Mouse (Mus musculus): ENCODE results near the gene Arhgap24. TPM values are rescaled to one million over a fixed set of nuclear protein-coding genes. Genes with fewer than 3 reads are reported as not detected.

Arhgap24 gene
- polyA plus RNA-seq, 1 experiment from 2014 or later, result 13.3 TPM

DNA sequence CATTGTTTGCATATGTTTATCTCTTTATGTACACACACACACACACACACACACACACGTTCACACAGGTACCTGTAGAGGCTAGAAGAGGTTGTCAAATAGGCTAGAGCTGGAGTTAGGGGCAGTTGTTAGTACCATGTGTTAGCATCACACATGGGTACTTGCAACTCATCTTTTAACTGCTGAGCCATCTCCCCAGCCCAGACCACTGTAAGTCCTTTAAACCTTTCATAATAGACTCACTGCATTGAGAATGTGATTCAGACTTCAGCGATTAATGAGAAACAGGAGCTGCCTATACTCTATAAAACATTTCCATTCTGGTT lies 407.9 kb downstream of the Arhgap24 start:
- 87% methylated on average over 2 of the region's 2 CpGs for WGBS
- H3K27ac ChIP-seq (ENCODE audit: low read length), result no peak overlapping the region
- no peaks in the 10 kb centered on the region for H3K9me3 ChIP-seq (replicated peaks; ENCODE audit: control insufficient read depth, low read length, poor library complexity, severe bottlenecking)
- no peak overlapping the region for H3K4me2 ChIP-seq (ENCODE audit: low read length)
- no peak overlapping the region for H3K9ac ChIP-seq (ENCODE audit: low read depth, low read length)
- H3K36me3 ChIP-seq (ENCODE audit: control insufficient read depth, insufficient read depth, low read length), result peaks cover 6% of the 10 kb centered on the region; the same call in 1 of the 2 replicates
- no peak overlapping the region for H3K4me3 ChIP-seq (ENCODE audit: low read depth, low read length)
- ATAC-seq, result no peak
- no peaks in the 10 kb centered on the region for H3K27me3 ChIP-seq (ENCODE audit: control insufficient read depth, insufficient read depth, low read depth, low read length)
- H3K4me1 ChIP-seq (ENCODE audit: control insufficient read depth, insufficient read depth, low read length), result no peaks in the 10 kb centered on the region

DNA sequence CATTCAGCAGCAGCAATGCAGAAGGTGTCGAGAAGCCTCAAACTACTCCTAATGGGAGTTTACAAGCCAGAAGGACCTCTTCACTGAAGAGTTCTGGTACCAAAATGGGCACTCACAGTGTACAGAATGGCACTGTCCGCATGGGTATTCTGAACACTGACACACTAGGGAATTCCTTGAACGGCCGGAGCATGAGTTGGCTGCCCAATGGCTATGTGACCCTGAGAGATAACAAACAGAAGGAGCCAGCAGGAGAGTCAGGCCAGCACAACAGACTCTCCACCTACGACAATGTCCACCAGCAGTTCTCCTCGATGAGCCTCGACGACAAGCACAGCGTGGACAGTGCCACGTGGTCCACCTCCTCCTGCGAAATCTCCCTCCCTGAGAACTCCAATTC lies 411.0 kb downstream of the Arhgap24 start:
- no peak for ATAC-seq
- Histone ChIP-seq H3K9ac (ENCODE audit: low read depth, low read length) (no peak overlapping the region), H3K4me2 (ENCODE audit: low read length) (no peak overlapping the region), H3K9me3 (replicated peaks; ENCODE audit: control insufficient read depth, low read length, poor library complexity, severe bottlenecking) (no peaks in the 10 kb centered on the region), H3K27me3 (ENCODE audit: control insufficient read depth, insufficient read depth, low read depth, low read length) (no peaks in the 10 kb centered on the region), H3K36me3 (ENCODE audit: control insufficient read depth, insufficient read depth, low read length) (peaks cover 6% of the 10 kb centered on the region; the same call in 1 of the 2 replicates), H3K27ac (ENCODE audit: low read length) (no peak overlapping the region), H3K4me3 (ENCODE audit: low read depth, low read length) (no peak overlapping the region), H3K4me1 (ENCODE audit: control insufficient read depth, insufficient read depth, low read length) (no peaks in the 10 kb centered on the region)
- 96% methylated on average over 11 of the region's 11 CpGs for WGBS

DNA sequence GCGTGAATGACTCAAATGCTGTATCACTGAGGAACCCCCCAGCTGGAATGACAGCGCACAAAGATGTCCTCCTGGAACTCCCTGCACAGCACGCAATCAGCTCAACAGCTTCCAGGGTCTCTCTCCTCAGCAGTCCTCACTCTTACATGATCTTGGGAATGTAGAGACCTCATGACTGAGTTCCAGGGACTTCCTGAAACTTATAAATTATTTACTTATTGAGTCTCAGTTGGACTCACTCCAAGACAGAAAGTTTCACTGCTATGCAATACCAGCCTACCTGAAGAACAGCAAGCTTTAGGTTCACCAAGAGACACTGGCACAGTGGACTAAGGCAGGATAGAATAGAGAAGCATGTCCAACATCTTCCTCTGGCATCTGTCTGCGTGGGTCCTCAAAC lies 417.1 kb downstream of the Arhgap24 start:
- no peaks in the 10 kb centered on the region for H3K4me1 ChIP-seq (ENCODE audit: control insufficient read depth, insufficient read depth, low read length)
- WGBS, result 94% methylated on average over 4 of the region's 4 CpGs
- H3K27me3 ChIP-seq (ENCODE audit: control insufficient read depth, insufficient read depth, low read depth, low read length), result no peaks in the 10 kb centered on the region
- H3K9me3 ChIP-seq (replicated peaks; ENCODE audit: control insufficient read depth, low read length, poor library complexity, severe bottlenecking), result no peaks in the 10 kb centered on the region
- H3K9ac ChIP-seq (ENCODE audit: low read depth, low read length), result no peak overlapping the region
- no peak for ATAC-seq
- no peaks in the 10 kb centered on the region for H3K36me3 ChIP-seq (ENCODE audit: control insufficient read depth, insufficient read depth, low read length)
- no peak overlapping the region for H3K4me2 ChIP-seq (ENCODE audit: low read length)
- no peak overlapping the region for H3K27ac ChIP-seq (ENCODE audit: low read length)
- no peak overlapping the region for H3K4me3 ChIP-seq (ENCODE audit: low read depth, low read length)

DNA sequence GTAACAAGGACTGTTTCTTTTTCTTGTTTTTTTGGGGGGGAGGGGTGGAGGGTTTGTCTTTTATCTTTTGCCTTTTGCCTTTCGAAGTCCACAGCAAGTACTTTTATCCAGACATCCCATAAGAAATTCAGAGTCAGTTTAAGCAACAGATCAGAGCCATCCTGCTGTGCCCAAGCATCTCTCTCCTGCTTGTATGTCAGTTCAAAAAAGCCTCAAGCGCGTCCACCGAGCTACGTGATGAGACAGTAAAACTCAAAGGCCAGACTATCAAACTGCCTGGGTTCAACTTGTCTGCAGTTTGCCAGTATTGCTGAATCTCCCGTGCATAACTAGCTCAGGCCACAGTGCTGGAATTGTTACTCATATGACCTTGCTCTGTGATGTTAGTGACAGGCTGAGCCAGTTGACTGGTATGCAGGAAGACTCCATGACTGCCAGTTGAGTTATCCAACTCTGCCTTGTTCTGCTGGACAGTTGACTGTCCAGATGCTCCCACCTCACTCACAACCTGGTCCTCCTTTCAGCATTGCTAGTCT lies 418.6 kb downstream of the Arhgap24 start:
- H3K4me2 ChIP-seq (ENCODE audit: low read length), result no peak overlapping the region
- no peaks in the 10 kb centered on the region for H3K27me3 ChIP-seq (ENCODE audit: control insufficient read depth, insufficient read depth, low read depth, low read length)
- H3K4me1 ChIP-seq (ENCODE audit: control insufficient read depth, insufficient read depth, low read length), result no peaks in the 10 kb centered on the region
- no peaks in the 10 kb centered on the region for H3K36me3 ChIP-seq (ENCODE audit: control insufficient read depth, insufficient read depth, low read length)
- no peak overlapping the region for H3K27ac ChIP-seq (ENCODE audit: low read length)
- ATAC-seq, result peak; percentile 28; the same call in 1 of the 2 replicates
- no peaks in the 10 kb centered on the region for H3K9me3 ChIP-seq (replicated peaks; ENCODE audit: control insufficient read depth, low read length, poor library complexity, severe bottlenecking)
- no peak overlapping the region for H3K4me3 ChIP-seq (ENCODE audit: low read depth, low read length)
- 42% methylated on average over 6 of the region's 6 CpGs for WGBS
- H3K9ac ChIP-seq (ENCODE audit: low read depth, low read length), result no peak overlapping the region

DNA sequence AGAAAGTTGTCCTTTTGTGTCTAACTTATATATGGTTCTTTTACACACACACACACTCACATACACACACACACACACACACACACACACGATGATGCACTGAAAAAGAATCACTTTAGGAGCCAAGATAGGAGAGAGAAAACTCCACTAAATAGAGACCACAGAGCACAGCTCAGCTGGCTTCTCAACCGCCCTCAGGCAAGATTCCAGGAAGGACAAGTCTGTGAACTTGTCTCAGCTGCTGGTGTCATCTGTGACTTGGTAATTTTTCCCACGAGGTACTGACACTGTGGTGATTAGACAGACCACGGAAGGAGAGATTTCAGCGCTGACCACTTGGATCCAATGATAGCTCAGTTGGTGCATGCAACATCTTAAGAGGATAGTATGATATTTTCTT lies 420.0 kb downstream of the Arhgap24 start:
- Histone ChIP-seq H3K4me1 (ENCODE audit: control insufficient read depth, insufficient read depth, low read length) (no peaks in the 10 kb centered on the region), H3K36me3 (ENCODE audit: control insufficient read depth, insufficient read depth, low read length) (no peaks in the 10 kb centered on the region), H3K27ac (ENCODE audit: low read length) (no peak overlapping the region), H3K9ac (ENCODE audit: low read depth, low read length) (no peak overlapping the region), H3K4me3 (ENCODE audit: low read depth, low read length) (no peak overlapping the region), H3K9me3 (replicated peaks; ENCODE audit: control insufficient read depth, low read length, poor library complexity, severe bottlenecking) (no peaks in the 10 kb centered on the region), H3K4me2 (ENCODE audit: low read length) (no peak overlapping the region), H3K27me3 (ENCODE audit: control insufficient read depth, insufficient read depth, low read depth, low read length) (no peaks in the 10 kb centered on the region)
- no peak for ATAC-seq
- 70% methylated on average over 5 of the region's 5 CpGs for WGBS

- Histone ChIP-seq H3K27me3 (ENCODE audit: control insufficient read depth, insufficient read depth, low read depth, low read length) (no peaks in the 10 kb centered on the region), H3K4me2 (ENCODE audit: low read length) (no peak overlapping the region), H3K4me3 (ENCODE audit: low read depth, low read length) (no peak overlapping the region), H3K9me3 (replicated peaks; ENCODE audit: control insufficient read depth, low read length, poor library complexity, severe bottlenecking) (no peaks in the 10 kb centered on the region), H3K4me1 (ENCODE audit: control insufficient read depth, insufficient read depth, low read length) (no peaks in the 10 kb centered on the region), H3K9ac (ENCODE audit: low read depth, low read length) (no peak overlapping the region), H3K27ac (ENCODE audit: low read length) (no peak overlapping the region), H3K36me3 (ENCODE audit: control insufficient read depth, insufficient read depth, low read length) (no peaks in the 10 kb centered on the region)
- 83% methylated on average over 9 of the region's 9 CpGs for WGBS
- no peak for ATAC-seq
Measured at GRCm38 (mm10) chr5:102903487-102903886, 422.3 kb downstream of the Arhgap24 start.

DNA sequence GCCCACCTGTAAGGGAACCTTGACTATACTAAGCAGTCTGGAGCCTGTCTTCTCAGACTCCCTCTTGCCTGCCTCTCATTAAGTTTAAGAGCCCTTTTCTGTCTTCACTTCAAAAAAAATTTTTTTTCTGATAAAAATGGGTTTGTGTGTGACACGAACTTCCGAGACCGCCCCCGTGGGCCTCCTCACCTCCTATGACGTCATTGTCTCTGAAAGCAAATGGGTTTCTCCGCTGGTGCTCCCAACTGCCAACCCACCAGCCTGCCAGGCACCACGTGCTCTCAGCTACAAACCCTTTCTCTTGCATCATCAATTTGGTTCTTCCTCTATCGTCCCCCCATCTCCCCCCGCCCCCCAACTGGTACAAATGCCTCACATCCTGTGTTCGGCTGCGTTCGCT lies 422.9 kb downstream of the Arhgap24 start:
- 87% methylated on average over 12 of the region's 12 CpGs for WGBS

GRCm38 (mm10) chr5:102905441-102906211 lies 424.4 kb downstream of the Arhgap24 start:
- WGBS, result 27% methylated on average over 13 of the region's 13 CpGs
- peak overlapping the region; percentile 43; the same call in 1 of the 2 replicates for H3K27ac ChIP-seq (ENCODE audit: low read length)
- peak; percentile 72; the same call in 1 of the 2 replicates for ATAC-seq
- no peaks in the 10 kb centered on the region for H3K4me1 ChIP-seq (ENCODE audit: control insufficient read depth, insufficient read depth, low read length)
- H3K9ac ChIP-seq (ENCODE audit: low read depth, low read length), result no peak overlapping the region
- H3K9me3 ChIP-seq (replicated peaks; ENCODE audit: control insufficient read depth, low read length, poor library complexity, severe bottlenecking), result no peaks in the 10 kb centered on the region
- H3K4me2 ChIP-seq (ENCODE audit: low read length), result 0 out of 2 replicates have a peak overlapping the region, but pooled peaks have one; percentile 2
- H3K36me3 ChIP-seq (ENCODE audit: control insufficient read depth, insufficient read depth, low read length), result no peaks in the 10 kb centered on the region
- no peaks in the 10 kb centered on the region for H3K27me3 ChIP-seq (ENCODE audit: control insufficient read depth, insufficient read depth, low read depth, low read length)
- H3K4me3 ChIP-seq (ENCODE audit: low read depth, low read length), result no peak overlapping the region

More for the DNA sequence above, 422.9 kb downstream of the Arhgap24 start:
- no peak overlapping the region for H3K27ac ChIP-seq (ENCODE audit: low read length)
- H3K27me3 ChIP-seq (ENCODE audit: control insufficient read depth, insufficient read depth, low read depth, low read length), result no peaks in the 10 kb centered on the region
- H3K4me2 ChIP-seq (ENCODE audit: low read length), result no peak overlapping the region
- ATAC-seq, result no peak
- H3K9me3 ChIP-seq (replicated peaks; ENCODE audit: control insufficient read depth, low read length, poor library complexity, severe bottlenecking), result no peaks in the 10 kb centered on the region
- H3K4me1 ChIP-seq (ENCODE audit: control insufficient read depth, insufficient read depth, low read length), result no peaks in the 10 kb centered on the region
- no peaks in the 10 kb centered on the region for H3K36me3 ChIP-seq (ENCODE audit: control insufficient read depth, insufficient read depth, low read length)
- H3K9ac ChIP-seq (ENCODE audit: low read depth, low read length), result no peak overlapping the region
- H3K4me3 ChIP-seq (ENCODE audit: low read depth, low read length), result no peak overlapping the region

- H3K36me3 ChIP-seq (ENCODE audit: control insufficient read depth, insufficient read depth, low read length), result peaks cover 23% of the 10 kb centered on the region
- H3K27ac ChIP-seq (ENCODE audit: low read length), result no peak overlapping the region
- WGBS, result 84% methylated on average over 2 of the region's 2 CpGs
- H3K27me3 ChIP-seq (ENCODE audit: control insufficient read depth, insufficient read depth, low read depth, low read length), result no peaks in the 10 kb centered on the region
- no peak overlapping the region for H3K9ac ChIP-seq (ENCODE audit: low read depth, low read length)
- no peaks in the 10 kb centered on the region for H3K4me1 ChIP-seq (ENCODE audit: control insufficient read depth, insufficient read depth, low read length)
- no peak for ATAC-seq
- H3K4me2 ChIP-seq (ENCODE audit: low read length), result no peak overlapping the region
- H3K9me3 ChIP-seq (replicated peaks; ENCODE audit: control insufficient read depth, low read length, poor library complexity, severe bottlenecking), result 0 out of 2 replicates have a peak, but pooled peaks cover 2% of the 10 kb centered on the region
- no peak overlapping the region for H3K4me3 ChIP-seq (ENCODE audit: low read depth, low read length)
Measured at GRCm38 (mm10) chr5:102920199-102920598, 439.0 kb downstream of the Arhgap24 start.
